Mouse (Mus musculus) mouse trophoblast stem cell (cell line): ENCODE data around the gene Lgi4.

Source experiments
- in situ Hi-C, 2 experiments: fragments of 300-500 bp; cut with MseI, MboI; formaldehyde crosslinking; loops; 2 replicates in 1 of 2; 3 replicates in 1 of 2; pipeline ENCODE4 v1.15.1; 2025

The Lgi4 gene

DNA sequence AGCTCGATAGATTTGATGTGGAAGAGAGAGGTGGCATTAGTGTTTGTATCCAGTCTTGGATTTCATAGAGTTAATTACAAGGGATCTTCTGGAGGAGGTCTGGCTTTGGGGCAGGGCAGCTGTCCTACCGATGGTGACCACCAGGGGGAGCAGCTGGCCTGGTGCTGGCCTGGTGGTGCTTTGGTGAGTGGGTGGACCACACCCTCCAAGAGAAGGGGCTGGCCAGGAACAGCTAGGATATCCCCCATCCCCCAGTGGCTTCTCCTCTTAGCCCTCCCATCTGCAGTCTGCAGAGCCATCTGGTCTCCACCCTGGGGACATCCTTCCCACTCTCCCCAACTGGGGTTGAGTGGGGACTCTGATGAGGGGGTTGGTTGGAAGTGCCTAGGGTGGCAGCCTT, at the start of gene Lgi4:
TSS of gene Lgi4 (plus strand) at position 235 of the 400 bp plus-strand sequence.
- in situ Hi-C loops: loop anchor here (5.0 kb wide), 2 partner anchors 33 to 38 kb away; no protein-coding TSS in a partner anchor

DNA sequence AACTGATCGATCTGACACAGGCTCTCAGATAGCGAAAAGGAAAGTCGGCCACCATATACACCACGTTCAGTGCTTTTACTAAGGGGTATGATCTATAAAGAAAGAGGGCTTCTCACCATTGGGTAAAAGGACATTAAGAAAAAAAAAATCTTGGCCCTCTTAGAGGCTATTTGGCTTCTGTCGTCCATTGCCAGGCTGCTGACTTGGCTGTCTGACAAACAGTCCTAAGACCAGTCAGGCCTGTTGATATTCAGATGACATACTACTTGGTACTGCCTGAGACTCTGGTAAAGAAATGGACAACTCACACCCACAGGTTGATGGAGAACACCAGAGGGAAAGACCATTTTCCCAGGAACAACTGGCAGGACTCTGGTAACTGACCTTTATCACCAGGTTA, 46.2 kb upstream of the Lgi4 start:
- in situ Hi-C loops: no loop called here

DNA sequence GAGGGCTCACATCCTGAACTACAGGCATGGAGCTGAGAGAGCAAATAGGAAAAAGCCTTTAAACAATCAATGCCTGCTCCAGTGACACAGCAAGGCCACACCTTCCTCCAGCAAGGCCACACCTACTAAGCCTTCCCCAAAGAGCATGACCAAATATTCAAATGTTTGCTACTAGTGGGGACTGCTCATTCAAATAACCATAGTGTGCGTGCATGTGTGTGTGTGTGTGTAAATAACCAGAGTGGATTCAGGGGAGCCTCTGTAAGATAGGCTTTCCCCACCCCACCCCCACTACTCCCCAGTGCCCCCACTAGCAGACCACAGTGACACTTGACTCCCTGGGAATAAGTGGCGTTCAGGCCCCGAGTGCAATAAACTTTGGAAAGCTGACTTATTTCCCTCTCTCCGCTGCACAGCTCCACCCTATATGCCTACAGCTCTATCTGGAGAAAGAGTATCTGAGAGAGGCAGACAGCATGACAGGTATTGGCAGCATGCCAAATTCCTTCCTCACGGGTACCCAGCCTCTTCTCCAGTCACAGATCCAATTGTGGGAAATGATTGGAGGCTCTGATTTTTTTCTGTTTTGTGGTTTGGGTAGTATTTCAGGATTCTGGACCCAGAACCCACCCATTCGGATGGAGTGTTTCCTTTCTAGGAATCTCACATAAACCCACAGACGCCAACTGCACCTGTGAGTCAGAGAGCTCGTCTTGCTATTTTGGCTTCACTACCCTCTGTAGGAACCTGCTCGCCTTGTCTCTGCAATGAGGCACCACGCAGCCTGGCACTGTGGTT, 41.8 kb upstream of the Lgi4 start:
- in situ Hi-C loops: no loop called here

DNA sequence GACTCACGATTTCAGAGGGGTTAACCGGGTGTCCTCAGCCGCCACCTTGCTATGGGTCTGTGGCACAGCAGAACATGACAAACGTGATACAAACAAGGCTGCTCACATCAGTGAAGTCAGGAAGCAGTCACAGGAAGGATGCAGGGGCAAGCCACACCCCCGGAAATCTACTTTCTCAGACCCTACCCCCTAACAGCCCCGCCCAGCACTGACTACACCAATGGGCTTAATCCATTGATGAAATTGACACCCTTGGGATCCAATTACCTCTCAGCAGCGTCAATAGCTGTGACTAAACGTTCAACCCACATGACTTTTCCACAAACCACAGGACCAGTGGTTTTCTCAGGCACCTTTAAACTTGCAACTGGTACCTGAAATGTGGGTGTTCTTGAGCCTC, 30.5 kb upstream of the Lgi4 start:
- in situ Hi-C loops: no loop called here

DNA sequence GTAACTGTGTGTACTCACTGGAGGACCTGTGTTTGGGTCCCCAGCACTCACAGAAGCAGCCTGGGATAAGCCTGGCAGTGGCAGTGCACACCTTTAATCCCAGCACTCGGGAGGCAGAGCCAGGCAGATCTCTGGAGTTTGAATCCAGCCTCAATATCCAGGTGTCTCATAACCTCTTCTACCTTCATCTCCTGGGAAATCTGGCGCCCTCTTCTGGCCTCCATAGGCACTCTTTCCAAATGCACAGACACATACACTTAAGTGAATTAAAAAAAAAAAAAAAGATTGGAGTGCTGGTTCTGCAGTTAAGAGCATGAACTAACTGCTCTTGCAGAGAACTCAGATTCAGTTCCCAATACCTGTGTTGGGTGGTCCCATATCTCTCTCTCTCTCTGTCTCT, 28.4 kb upstream of the Lgi4 start:
- in situ Hi-C loops: no loop called here

DNA sequence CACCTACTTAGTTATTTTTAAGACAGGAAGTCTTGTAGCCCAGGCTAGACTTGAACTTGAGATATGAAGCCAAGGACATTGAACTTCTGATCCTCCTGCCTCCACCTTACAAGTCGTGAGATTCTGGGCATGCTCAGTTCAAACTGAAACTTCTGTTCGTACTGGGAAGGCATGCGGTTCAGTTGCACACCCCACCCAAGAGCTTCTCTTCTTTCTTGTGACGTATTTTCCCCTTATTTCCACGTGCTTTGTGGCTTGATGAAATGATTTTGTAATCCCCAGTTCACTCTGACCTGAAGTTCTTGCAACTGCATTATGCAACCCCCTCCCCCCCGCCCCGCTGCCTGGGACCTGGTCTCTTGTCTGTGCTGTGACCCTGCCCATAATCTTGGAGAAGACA, 27.4 kb upstream of the Lgi4 start:
- in situ Hi-C loops: no loop called here

DNA sequence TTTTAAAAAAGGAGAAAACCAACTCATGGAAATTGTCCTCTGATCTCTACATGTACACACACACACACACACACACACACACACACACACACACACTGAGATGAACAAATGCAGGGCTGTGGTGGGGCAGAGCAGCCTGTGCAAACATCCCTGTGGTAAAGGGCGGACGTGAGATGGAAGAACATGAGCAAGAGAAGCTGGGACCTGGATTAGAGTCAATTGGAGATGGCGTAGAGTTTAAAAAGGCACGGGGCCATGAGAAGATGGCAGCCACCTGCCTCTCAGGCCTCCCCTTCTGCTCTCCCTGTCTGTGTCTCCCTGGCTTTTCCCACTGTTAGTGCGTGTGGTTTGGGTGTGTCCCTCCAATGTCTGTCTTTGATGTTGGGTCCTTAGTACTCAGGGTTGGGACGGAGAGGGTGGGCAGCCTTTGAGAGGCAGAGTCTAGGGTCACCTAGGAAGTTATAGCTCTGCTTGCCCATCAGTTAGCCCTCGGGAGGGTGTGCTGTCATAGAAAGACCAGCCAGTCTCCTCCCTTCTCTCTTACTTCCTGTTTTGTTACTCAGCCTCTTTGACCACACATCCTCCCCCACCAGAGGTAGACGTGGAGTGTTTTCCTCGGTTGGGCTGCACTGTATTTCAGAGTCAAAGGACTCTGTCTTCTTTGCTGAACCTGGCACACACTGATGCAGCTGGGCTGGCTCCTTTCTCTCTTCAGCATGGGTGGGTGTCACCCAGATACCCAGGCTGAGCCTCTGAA, 25.6 kb upstream of the Lgi4 start:
- in situ Hi-C loops: no loop called here

DNA sequence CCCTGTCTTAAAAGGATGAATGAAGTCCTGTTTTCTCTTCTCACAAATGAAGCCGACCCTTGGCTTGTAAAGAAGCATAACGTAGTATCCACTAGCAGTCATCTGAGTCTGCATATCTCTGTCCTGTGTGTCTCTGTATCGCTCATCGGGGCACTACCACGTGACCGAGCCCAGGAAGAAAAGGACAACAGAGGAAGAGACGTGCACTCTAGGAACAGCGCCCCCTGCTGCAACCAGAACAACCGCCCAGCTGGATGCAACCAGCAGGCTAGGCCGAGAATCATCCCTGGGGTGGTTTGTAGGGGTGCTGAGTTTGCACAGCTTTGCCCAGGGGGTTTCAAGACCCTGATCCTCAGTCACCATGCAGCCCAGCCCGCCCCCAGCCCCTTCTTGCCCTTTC, 24.4 kb upstream of the Lgi4 start:
- in situ Hi-C loops: no loop called here

DNA sequence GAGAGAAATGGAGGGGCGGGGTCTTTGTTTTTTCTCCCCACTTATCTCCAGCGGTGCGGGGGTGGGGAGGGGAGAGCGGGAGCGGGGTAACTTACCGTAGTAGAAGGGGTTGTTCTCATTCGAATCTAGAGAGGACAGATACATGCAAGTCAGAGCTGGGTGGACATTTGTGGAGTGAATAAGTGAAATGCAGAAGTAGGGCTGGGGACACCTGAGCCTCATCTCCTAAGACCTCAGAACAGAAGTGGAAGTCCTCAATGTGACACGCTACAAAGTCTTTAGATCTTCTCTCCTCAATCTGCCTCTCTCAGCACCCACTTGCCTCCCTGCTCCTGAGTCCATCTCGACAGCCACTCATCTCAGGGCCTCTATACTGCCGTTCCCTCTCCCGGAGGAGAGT, 23.9 kb upstream of the Lgi4 start:
- in situ Hi-C loops: no loop called here

DNA sequence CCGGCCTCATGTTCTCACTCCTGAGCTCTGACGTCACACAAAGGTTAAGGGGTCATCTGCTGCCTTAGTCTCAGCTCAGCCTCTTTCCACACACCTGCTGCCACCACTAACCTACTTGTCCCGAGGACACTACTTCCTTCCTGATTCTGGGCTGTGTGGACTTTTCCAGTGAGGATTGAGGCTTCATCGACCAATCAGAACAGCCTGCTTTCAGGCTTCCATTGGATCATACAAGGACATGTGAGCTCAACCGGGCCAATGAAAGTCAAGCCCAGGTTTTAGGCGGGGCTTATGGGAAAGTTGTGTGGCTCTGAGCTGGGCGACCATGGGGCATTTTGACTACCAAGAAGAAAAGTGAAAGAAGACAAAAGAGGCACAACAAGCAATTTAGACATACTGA, 22.2 kb upstream of the Lgi4 start:
- in situ Hi-C loops: no loop called here

DNA sequence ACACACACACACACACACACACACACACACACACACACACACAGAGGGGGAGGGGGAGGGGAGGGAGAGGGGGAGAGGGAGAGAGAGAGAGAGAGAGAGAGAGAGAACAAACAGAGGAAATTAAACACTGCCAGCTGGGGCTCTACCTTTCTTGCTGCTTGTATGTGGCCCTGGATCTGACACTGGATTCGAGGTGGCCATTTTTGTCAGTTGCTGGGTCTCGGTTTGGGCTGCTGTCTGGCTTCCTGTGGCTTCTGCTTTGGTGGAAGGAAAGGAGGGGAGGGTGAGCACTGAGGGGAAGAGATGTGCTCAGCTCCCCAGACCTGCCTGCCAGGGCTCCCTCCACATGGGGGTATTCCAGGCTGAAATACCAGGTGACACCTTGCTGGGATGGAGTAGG, 21.5 kb upstream of the Lgi4 start:
- in situ Hi-C loops: no loop called here

DNA sequence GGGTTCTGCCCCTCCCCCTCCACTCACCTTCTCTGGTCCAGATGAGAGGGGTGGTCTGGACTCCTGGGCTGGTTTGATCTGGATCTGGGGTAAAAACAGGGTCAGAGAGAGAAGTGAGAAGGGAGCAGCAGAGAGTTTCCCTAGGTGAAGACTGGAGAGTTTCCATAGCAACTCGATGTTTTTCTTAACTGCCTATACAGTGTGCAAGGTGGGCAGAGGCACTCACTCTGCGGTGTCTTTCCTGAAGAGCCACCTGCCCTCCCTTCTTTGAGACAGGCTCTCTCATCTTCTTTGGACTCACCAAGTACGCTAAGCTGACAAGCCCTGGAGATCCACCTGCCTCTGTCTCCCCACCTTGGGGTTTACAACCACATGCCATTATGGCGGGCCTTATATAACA, 20.1 kb upstream of the Lgi4 start:
- in situ Hi-C loops: no loop called here

DNA sequence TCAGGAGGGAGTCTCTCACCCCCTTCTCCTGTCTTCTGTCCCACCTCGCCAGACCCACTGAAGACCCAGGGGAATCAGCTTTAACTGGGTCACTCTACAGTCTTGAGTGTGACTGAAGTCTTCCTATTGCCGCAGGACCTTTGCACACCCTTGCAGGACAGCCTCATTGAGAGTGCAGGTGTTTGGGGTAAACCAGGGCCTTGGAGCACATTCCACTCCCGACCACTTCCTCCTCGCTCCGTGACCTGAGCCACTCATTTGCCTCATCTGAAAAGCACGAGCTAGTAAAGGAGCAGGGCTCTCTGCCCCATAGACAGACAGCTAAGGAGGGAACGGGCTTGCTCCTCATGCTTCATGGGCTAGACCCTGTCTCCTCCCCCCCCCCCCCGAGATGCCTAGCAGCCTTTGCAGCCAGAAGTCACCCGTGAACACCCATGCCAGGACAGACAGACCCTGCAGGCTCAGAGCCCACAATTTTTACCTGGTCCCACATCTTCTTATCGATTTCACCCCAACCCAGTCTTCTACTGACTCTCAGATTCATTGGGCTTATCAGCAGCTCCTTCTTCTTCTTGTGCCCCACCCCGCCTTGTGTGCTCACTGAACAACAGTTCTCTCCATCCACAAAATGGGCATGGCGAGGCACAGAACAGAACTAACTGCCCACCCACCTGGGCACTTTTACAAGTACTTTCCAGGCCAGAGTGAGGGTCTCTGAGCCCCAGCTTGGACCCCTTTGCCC, 18.7 kb upstream of the Lgi4 start:
- in situ Hi-C loops: no loop called here

DNA sequence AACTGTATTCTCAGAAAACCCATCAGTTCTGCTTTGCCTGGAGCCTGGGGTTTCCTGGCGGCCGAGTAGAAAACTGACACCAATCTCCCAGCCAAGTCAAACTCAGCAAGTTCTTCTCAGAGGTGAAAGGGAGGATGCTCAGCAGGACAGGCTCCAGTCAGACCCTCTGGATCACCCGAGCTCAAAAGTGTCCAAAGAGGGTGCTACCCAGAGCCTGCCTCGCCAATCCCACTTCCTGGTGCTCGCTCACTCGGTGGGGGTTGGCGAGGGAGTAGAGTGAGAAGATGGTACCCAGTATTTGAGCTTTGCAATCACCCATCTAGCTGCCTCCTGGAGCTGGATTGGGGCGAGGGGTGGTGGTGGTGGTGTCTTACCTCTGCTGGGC, 18.1 kb upstream of the Lgi4 start:
- in situ Hi-C loops: no loop called here

DNA sequence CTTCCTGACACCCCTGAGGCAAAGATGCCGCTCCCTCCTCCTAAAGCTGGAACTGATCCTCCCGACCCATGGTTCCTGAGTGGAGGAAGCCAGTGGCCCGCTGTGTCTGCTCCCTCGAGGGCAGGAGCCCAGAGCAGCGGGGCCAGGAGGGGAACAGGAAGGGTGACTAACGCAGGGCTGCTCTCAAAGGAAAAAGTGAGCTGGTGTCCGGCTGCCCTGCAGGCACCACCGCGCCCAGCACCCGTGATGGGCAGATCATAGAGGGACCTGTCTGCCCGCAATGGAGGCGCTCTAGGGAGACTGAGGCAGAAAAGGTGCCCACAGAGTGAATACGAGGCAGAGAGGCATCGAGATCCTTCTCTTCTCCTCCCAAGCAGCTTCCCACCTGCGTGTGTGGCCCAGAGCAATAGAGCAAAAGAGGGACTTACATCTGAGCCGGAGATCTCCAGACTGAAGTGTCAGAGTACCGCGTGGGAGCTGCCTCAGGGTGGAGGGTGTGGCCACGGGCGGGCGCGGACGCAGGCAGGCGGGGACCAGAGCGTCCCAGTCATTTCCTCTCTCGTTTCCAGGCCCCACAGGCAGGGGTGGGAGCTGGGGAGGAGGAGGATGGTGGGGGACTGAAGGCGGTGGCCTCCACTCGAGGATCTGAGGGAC, 17.4 kb upstream of the Lgi4 start:
- in situ Hi-C loops: no loop called here

DNA sequence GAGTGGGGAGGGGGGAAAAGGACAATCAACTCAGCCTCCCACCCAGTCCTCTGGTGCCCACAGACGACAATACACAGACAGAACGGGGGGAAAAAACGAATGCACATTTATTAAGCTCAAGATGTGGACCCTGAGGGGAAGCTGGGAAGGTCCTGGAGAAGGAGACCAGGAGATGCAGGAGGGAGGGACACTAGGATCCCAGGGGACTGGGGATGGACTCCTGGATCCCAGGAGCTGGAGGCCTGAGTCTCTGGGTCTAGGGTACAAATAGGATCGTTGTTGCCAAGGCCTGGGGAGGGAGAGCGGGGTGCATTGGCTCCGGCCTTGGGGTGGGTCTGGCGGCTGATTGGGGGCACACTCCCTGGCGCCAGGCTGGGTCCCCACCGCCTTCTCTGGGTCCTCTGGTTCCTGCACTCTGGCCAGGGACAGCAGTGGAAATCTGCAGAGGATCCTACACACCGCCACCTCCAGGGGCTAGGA, 16.7 kb upstream of the Lgi4 start, which contains the start of gene Fxyd5:
TSS of gene Fxyd5 (minus strand) at position 51 of the 480 bp plus-strand sequence.
- in situ Hi-C loops: no loop called here

DNA sequence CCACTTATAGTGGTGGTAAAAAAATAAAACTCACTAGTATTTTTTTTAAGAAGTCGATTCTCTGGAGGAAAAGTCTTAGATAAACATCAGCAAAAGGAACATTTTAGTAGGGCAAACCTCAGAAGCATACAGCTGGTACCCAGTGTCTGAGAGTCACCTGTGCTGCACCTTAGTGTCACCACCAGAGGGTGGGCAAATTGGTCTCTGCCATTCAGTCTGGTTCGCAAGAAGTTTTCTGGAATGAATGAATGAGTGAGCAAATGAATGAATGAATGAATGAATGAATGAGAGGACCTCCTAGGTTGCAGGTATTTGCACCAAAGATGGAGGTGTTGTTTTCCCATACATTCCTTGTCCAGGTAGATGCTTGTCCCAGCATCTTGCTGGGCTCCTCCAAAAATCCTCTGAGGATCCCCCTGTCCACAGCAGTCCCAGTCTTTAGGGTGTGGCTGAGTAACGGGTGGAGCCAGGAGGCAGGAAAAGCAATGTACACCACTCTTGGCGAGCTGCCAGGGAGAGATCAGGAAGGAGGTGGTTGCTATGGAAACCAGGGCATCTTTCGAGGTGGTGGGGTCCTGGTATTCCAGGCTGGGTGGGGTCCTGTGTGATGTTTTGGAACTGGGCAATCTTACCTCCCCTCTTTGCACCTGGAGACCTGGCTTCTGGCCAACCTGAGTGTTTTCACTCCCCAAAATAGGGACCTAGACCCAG, 9.9 kb upstream of the Lgi4 start:
- in situ Hi-C loops: no loop called here

DNA sequence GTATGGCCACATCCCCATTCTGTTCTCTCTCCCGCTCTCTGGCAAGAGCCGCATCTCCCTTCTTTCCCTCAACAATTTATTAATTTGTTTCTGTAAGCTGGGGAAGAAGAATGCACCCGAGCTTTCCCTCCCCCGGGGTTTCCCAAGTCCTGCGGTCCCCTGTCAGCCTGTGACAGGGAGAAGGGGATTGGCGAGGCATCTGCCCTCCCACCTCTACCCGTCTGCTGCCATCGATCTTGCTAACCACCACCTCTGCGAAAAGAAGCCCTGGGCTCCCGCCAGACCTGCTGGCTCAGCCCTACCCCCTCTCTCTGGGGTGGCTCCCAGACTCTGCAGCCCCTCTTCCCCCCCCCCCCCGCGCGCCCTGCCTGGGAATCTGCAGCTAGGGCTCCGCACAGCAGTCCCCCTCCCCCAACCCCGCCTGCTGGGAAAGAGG, 9.3 kb upstream of the Lgi4 start:
- in situ Hi-C loops: no loop called here

DNA sequence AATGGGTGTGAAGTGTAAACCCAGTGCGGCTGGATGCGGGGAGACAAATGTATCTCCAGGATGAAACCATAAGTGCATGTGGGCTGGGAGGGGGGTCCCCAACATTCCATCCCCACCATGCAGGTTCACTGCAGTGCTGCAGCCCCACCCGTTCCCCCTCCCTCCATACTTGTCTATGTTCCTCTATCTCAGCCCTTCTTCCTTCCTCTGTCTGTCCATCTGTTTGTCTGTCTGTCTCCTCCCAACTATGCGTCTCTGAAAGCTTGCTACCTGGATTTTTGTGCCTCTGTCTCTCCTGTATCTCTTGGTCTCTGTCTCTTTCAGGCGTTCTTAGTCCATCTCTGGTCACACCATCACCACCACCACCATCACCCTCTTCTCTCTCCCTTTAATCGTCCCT, 8.7 kb upstream of the Lgi4 start:
- in situ Hi-C loops: no loop called here

DNA sequence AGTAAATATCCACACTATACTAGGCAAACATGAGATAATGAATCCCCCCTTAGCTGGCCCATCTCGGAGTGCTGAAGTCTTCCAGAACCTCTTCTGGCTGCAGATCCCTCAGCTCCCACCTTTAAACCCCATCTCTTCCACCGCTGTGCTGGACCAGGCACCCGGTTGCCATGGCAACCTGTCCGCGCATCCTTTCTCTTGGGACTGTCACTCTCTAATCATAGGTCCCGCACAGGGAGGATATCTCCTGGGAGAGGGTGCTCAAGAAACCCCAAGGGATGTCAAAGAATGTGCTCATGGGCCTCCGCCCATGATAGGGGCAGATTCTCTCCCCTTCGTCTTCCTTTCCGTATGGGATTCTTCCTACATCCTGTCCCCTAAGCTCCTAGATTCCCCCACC, 8.2 kb upstream of the Lgi4 start:
- in situ Hi-C loops: no loop called here
